ENCODE assay signal across 14 mouse cellular contexts in the genomic region with DNA sequence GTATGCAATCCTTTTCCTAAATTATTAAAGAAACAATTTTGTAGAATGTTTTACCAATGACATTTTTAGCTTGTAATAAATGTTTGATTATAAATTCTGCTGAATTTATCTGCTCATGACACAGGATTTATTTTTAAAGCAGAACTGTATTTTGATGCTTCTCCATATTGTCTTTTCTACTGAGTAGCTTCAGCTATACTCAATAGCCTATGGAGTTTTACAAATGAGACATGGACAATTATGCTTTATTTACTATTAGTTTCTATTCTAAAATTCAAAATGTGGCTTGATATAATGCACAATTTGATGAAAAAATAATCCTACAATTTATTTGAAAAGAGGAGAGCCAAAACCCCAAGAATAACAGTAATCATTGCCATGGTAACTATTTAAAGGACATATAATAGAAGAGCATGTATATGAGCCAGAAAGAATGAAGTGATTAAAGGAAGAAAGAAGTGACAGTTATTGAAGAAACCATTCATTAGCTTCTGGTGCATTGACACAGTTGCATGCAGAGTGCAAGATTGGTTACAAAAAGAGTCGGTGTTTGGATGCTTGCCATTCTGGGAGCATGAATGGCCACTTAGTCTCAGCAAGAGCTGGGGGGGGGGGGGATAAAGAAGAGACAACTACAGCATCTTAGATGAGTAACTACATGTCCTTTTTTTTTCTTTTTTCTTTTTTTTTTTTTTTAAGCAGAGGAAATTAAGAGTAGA.
DNase-seq lines count a peak whose midpoint lies in the region; ATAC-seq and TF ChIP-seq lines count a peak whose summit lies in the region.
"Had no signal": no experiment of that assay in that cellular context is flagged by ENCODE, and none has a peak within 500 bp of the region (broad histone marks: within the 10 kb centered on the region; RNA-seq: fewer than 3 reads in every experiment).

No protein-coding gene starts in this region.

- H3K27ac ChIP-seq in forebrain, embryonic 15.5 days (replicated peaks): no peak overlapping the region
- H3K27ac ChIP-seq in midbrain, embryonic 13.5 days: no peak overlapping the region

- H3K4me1 ChIP-seq in forebrain, embryonic 15.5 days: no peaks in the 10 kb centered on the region
- no peaks in the 10 kb centered on the region for H3K4me1 ChIP-seq in midbrain, embryonic 13.5 days (replicated peaks)
- H3K4me1 ChIP-seq: megakaryocyte, embryonic 14.5 days had no signal

- DNase-seq in left cerebral cortex, postnatal 14 days (ENCODE audit: low spot score in 2 of 2): peak; percentile 4 to 27
- DNase-seq in left cerebral cortex, adult 8-10 months (ENCODE audit: low spot score in 2 of 2): no peak
- DNase-seq in brain, embryonic 14.5 days (ENCODE audit: low read depth): peak; percentile 97
- no peak for DNase-seq in urinary bladder, postnatal 36 days (ENCODE audit: low spot score in 2 of 2)
- no peak for DNase-seq in ovary, postnatal 36 days (ENCODE audit: low spot score)
- DNase-seq: adrenal gland, postnatal 25 days; heart, postnatal 36 days; kidney, adult 18-20 months; lung, embryonic 14.5 days had no signal

- 3% methylated on average over 1 of the region's 1 CpGs for WGBS in forebrain, embryonic 15.5 days
- 8% methylated on average over 1 of the region's 1 CpGs for WGBS in midbrain, embryonic 13.5 days

- TF ChIP-seq CTCF in brain, embryonic 14.5 days (IDR thresholded peaks at IDR 0.05; ENCODE audit: borderline replicate concordance, extremely low read depth, insufficient read depth, insufficient read length): no peak

- peak; percentile 94 for ATAC-seq in forebrain, embryonic 15.5 days (replicated peaks)
- ATAC-seq in midbrain, embryonic 13.5 days: peak; percentile 86
- no peak for ATAC-seq in megakaryocyte, adult 5-6 weeks (ENCODE audit: poor library complexity, severe bottlenecking)

- no peaks in the 10 kb centered on the region for H3K9me3 ChIP-seq in forebrain, embryonic 15.5 days
- no peaks in the 10 kb centered on the region for H3K9me3 ChIP-seq in midbrain, embryonic 13.5 days
- H3K9me3 ChIP-seq: megakaryocyte, embryonic 14.5 days had no signal

- H3K4me3 ChIP-seq in forebrain, embryonic 15.5 days: no peak overlapping the region
- H3K4me3 ChIP-seq in midbrain, embryonic 13.5 days (replicated peaks): no peak overlapping the region
- H3K4me3 ChIP-seq: megakaryocyte, embryonic 14.5 days had no signal

- intact Hi-C loops in left cerebral cortex, postnatal 14 days (cut with DNase I): no loop called here

- no peak overlapping the region for H3K4me2 ChIP-seq in forebrain, embryonic 15.5 days (replicated peaks)
- H3K4me2 ChIP-seq in midbrain, embryonic 13.5 days (replicated peaks): no peak overlapping the region
- H3K4me2 ChIP-seq: heart, embryonic 11.5 days; lung, embryonic 14.5 days had no signal

- no peak overlapping the region for H3K9ac ChIP-seq in forebrain, embryonic 15.5 days (replicated peaks)
- no peak overlapping the region for H3K9ac ChIP-seq in midbrain, embryonic 13.5 days (replicated peaks)
- H3K9ac ChIP-seq: lung, embryonic 14.5 days had no signal

- no peaks in the 10 kb centered on the region for H3K27me3 ChIP-seq in forebrain, embryonic 15.5 days
- H3K27me3 ChIP-seq in midbrain, embryonic 13.5 days: 0 out of 2 replicates have a peak, but pooled peaks cover 6% of the 10 kb centered on the region
- H3K27me3 ChIP-seq: megakaryocyte, embryonic 14.5 days had no signal

- no peaks in the 10 kb centered on the region for H3K36me3 ChIP-seq in forebrain, embryonic 15.5 days
- H3K36me3 ChIP-seq in midbrain, embryonic 13.5 days: no peaks in the 10 kb centered on the region

- no peak for TF ChIP-seq POLR2A in brain, embryonic 14.5 days (IDR thresholded peaks at IDR 0.05; ENCODE audit: borderline replicate concordance, extremely low read depth, insufficient read depth, insufficient read length, poor library complexity, severe bottlenecking)

Comparison
In these comparisons a context has a peak if more than half of its experiments do, and no peak if none do; other contexts are left out.
1. DNase-seq: peak in left cerebral cortex, postnatal 14 days (2 of 2) and brain, embryonic 14.5 days (single experiment); none in left cerebral cortex, adult 8-10 months (0 of 2), urinary bladder, postnatal 36 days (0 of 2) and ovary, postnatal 36 days (single experiment).